Mouse (Mus musculus) kidney, adult 11 months (tissue): ENCODE data around the gene Limk2.

ENCODE experiments used
- DNase-seq: peaks from one replicate; pipeline ENCODE4 v3.0.0; 2022

Gene Limk2

GRCm38 (mm10) chr11:3370162-3370561, 38.8 kb downstream of the Limk2 start:
- no peak for DNase-seq

DNA sequence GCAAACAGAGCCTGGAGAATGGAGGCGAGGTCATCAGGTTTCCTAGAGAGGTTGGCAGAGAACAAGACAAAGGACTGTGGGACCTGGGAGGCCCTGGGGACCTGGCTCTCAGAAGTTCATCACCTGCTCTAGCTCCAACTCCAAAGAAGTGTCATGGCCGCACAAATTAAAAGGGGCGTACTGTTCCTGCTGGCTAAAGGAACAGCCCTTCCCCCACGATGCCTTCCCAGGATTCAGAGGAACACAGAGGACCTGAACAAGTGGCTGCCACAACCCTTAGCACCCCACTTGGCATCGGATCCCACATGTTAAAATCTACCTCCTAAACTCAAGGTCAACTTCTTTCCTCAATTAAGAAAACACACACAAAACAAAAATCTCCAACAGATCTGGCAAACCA, 39.5 kb downstream of the Limk2 start:
- DNase-seq: no peak

DNA sequence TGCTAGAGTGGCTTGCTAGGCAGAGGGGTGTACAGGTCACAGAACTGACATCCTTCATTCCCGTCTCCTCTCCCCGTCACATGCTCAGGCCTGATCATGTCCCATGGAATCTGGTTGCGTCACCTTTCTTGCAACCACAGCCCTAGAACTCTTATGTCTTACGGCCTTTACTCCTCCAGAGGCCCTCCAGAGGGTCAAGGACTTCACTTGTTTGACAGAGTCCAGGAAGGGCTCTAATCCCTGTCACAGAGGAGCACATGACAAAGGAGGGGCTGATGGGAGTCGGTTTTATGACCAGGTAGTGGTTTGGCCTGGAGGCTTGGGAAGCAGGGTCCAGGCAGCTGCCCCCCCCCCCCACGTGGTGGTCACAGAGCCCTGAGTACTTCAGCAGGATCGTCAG, 40.0 kb downstream of the Limk2 start:
- no peak for DNase-seq

DNA sequence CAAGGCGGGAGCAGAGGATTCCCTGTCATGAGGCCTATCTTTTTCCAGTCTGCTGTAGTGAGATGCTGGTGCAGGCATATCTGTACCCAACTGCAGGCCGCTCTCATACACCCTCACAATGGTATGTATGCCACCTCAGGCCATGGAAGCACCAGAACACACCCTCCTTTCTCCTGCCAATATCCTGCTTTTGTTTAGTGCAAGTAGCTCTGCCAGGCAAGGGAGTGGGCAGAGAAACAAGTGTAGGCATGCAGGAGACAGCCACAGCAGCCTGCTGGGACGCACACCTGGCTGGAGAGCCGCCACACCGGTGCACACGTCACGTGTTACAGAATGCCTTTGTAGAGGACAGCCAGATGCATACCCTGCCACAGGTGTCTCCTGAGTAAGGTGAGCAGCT, 42.6 kb downstream of the Limk2 start:
- DNase-seq: no peak

DNA sequence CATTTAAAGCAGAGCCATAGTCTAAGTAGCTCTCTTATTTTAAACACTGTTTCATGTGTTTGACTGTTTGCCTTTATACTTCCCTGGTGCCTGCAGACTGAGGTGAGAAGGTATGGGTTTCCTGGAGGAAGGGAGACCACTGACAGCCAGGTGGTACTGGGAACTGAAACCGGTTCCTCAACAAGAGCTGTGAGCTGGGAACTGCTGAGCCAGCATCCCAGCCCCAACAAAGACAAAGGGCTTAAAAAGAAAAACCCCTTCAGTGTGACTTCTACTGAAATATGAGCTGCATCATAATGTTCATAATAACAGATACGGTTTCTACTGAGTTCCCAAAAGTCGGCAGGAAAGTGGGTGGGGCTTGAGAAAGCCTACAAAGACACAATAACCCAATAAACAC, 46.1 kb downstream of the Limk2 start:
- no peak for DNase-seq

- DNase-seq: no peak
Measured at GRCm38 (mm10) chr11:3352990-3353585, 55.9 kb downstream of the Limk2 start.

- no peak for DNase-seq
Measured at GRCm38 (mm10) chr11:3352131-3352530, 56.9 kb downstream of the Limk2 start.

DNA sequence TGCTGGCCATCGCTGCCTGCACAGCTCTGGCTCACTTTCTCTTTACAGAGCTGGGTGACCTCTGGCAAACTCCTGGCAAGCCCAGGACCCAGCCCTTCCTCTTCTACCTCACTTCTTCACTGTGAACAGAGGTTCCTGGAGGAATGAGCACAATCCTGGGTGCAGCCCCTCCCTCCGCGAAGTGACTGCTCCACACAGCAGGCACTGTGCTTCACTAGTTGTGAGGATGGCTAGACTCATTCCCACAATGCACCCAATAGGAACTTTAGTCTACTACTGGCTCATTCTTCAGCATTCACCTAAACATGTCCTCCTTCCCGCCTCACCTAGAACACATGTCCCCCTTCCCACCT, 59.7 kb downstream of the Limk2 start:
- DNase-seq: no peak

GRCm38 (mm10) chr11:3348576-3349342, 60.2 kb downstream of the Limk2 start:
- peak; percentile 36 for DNase-seq

DNA sequence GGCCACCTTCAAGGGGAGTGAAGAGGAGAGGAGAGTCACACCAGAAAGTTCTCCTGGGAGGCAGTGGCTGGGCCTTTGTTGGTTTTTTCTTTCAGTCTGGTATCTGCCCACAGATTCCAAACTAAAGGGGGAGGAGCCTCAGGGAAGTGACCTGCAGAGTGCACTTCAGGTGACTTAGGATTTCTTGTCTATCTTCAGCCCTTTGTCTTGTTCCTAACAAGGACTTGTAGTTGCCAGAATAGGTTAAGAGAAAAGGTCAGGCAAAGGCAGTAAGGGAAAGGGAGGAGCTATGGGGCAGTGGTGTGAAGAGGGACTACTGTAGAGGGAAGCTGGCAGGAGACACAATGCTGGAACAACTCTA, 61.2 kb downstream of the Limk2 start:
- no peak for DNase-seq

- DNase-seq: peak; percentile 79
Measured at GRCm38 (mm10) chr11:3347091-3347834, 61.7 kb downstream of the Limk2 start.

DNA sequence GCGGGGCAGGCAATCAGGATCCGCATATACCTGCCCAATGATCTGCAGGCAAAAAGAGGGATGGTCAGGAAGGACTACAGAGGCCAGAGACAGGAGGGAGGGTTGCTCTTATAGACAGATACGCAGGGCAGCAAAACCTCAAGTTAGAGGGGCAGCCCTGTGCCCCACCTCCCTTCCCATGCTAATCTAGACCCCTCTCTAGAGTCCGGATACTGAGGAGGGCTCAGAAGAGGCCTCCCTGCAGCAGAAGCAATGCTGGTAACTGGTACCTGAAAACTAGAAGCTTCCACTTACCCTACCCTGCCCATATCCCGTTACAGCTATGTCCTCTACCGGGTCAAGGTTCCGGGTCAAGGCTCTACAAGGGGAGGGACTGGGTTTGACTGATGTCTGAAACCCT, 62.6 kb downstream of the Limk2 start:
- no peak for DNase-seq

DNA sequence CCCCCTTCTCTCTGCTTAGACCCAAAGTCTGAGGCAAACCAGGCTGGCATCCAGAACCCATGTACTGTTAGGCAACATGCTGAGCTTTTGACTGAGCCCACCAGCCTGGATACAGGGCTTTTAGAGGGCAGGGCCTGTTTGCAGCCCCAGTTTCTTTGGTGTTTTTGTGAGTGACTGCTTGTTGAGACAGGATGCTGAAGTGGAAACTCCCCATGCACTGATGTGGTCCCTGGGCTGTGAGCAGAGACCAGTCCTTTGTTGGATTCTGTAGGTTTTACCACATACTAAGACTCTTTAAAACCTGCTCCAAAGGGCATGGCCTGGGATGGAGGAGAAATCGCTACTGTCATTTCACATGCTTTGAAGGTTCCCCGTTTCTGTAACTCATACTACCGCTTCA, 64.1 kb downstream of the Limk2 start:
- DNase-seq: no peak

GRCm38 (mm10) chr11:3341476-3341875, 67.5 kb downstream of the Limk2 start:
- DNase-seq: no peak

DNA sequence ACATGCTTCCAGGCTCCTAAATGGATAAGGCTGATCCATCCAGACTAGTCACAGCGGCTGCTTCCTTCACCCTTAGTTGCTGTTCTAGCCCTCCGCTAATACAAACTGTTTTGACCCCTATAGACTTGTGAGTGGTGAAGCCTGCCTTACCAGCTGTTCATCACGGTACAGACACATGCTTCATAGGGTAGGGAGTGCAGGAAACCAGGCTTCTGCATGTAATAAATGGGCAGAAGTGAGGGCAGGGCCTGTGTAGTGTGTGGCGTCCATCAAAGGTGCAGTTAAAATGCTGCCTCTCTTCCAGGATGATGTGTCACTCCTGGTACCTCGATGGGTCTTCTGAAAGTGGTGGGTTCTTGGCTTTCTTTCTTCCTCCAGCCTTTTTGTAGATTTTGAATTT, 71.0 kb downstream of the Limk2 start:
- no peak for DNase-seq

GRCm38 (mm10) chr11:3337173-3337955, 71.6 kb downstream of the Limk2 start:
- DNase-seq: no peak

GRCm38 (mm10) chr11:3336602-3337001, 72.4 kb downstream of the Limk2 start:
- DNase-seq: no peak

GRCm38 (mm10) chr11:3335651-3336216, 73.3 kb downstream of the Limk2 start:
- DNase-seq: no peak

DNA sequence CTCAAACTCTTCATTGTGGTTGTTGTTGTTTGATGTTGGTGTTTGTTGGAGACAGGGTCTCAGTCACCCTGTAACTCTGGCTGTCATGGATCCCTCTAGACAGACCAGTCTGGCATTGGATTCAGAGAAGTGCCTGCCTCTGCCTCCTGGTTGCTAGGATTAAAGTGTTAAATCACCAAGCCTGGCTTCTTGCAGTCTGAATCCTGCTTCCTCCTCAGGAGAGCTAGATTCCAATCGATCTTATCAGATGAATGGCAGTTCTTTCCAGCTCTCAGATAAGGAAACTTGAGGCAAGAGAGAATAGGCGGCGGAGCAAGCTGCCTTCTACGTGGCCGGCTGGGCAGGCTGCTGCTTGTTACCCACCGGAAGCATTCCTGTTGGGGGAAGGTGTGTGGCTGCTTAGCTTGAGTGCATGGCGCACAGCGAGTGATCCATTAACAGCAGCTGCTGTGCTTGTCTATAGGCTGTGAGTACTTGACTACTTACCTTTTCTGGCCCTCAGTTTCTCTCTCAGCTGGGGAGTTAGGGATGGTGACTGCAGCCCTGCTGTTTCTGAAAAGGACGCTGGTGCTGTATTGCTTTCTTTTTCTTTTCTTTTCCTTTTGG, 74.2 kb downstream of the Limk2 start:
- DNase-seq: no peak

DNA sequence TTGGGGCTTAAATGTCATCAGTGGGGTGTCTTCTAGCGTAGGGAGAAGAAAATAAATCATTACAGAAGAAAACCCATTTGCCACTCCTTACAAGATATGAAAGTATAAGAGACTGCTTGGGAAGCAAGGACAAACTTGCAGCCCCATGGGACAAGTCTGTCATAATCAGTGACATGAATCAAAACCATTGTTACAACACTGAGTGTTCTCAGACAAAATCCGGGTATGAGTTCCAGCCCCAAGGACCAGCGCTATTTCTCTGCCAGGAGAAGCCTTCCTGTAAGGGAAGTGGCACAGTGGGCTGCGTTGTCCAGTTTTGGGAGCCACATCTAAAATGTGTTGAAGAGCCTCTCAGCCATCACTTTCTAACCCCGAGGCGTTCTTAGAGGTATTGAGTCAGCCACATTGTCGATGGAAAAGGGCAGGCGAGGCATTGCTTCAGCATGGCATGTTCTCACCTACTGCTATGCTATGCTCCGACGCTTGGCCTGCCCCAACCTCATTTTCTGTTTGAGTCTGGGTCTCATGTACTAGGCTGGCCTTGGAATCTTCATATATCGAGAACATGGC, 74.8 kb downstream of the Limk2 start:
- DNase-seq: no peak

DNA sequence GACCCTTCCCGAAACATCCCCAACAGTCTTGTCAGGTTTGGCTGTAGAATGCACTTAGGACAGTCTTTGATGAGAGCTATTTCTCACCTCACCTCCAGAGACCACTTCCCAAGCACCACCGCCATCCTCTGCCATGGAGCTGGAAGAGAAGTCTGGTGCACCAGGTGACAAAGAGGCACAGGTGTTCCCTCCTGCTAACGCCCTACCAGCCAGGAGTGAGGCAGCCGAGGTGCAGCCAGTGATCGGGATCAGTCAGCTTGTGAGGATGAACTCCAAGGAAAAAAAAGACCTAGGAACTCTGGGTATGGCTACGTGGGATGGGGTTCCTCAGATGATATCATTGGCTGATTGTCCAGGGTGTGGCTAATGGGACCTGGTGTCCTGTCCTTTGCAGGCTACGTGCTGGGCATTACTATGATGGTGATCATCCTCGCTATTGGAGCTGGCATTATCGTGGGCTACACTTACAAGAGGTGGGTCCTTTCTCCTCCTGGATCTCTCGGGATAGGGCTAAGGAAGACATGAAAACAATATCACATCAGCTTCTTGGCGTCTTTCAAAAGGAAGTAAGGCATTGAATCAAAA, 75.8 kb downstream of the Limk2 start:
- DNase-seq: no peak
